ENCODE assay signal across 8 mouse cellular contexts in the genomic region with DNA sequence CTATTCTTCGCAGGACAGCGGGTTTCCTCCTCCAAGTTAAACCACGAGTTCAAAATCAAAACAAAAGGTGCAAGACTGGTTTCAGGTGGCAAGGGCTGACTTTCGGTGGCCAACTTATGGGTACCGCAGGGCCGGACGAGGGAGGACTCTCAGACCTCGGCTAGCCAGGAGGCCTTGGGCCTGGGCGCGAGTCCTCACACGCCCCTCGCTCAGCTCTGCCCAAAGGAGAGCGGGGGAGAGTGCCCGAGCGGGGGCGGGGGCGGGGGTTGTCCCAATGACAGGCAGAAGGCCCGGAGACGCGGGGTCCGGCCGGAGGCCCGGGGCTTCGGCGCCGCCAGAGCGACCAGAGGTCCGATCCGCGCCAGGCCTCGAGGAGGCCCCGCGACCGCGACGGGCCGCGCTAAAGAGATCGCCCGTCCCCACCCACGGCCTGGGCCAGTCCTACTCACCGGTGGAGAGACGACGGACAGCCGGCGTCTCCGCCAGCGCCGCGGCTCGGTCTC. TPM values are rescaled to one million over a fixed set of nuclear protein-coding genes. Genes with fewer than 3 reads are reported as not detected.
DNase-seq lines count a peak whose midpoint lies in the region; ATAC-seq lines count a peak whose summit lies in the region.

No protein-coding gene starts in this region.

- H3K4me2 ChIP-seq in kidney, embryonic 16.5 days (replicated peaks; ENCODE audit: low read depth, low read length), result peak overlapping the region; percentile 67
- peak overlapping the region; percentile 82 for H3K4me2 ChIP-seq in embryonic facial prominence, embryonic 15.5 days (replicated peaks)
- peak overlapping the region; percentile 68 for H3K4me2 ChIP-seq in intestine, embryonic 14.5 days (ENCODE audit: low read length)

- H3K27ac ChIP-seq in kidney, embryonic 16.5 days (ENCODE audit: low read length), result peak overlapping the region; percentile 81
- peak overlapping the region; percentile 82 for H3K27ac ChIP-seq in embryonic facial prominence, embryonic 15.5 days (replicated peaks)
- peak overlapping the region; percentile 73 for H3K27ac ChIP-seq in intestine, embryonic 14.5 days (ENCODE audit: low read depth)

- under 1% methylated on average over 23 of the region's 51 CpGs for WGBS in kidney, embryonic 16.5 days
- under 1% methylated on average over 45 of the region's 51 CpGs for WGBS in embryonic facial prominence, embryonic 15.5 days
- WGBS in intestine, embryonic 14.5 days, result under 1% methylated on average over 49 of the region's 51 CpGs

- H3K4me1 ChIP-seq in kidney, embryonic 16.5 days (ENCODE audit: insufficient read depth, low read length), result peaks cover 26% of the 10 kb centered on the region
- peaks cover 10% of the 10 kb centered on the region for H3K4me1 ChIP-seq in embryonic facial prominence, embryonic 15.5 days
- H3K4me1 ChIP-seq in intestine, embryonic 14.5 days (replicated peaks; ENCODE audit: control insufficient read depth, insufficient read depth, low read length), result peaks cover 18% of the 10 kb centered on the region

- H3K36me3 ChIP-seq in kidney, embryonic 16.5 days (ENCODE audit: insufficient read depth, low read length), result no peaks in the 10 kb centered on the region
- no peaks in the 10 kb centered on the region for H3K36me3 ChIP-seq in embryonic facial prominence, embryonic 15.5 days
- no peaks in the 10 kb centered on the region for H3K36me3 ChIP-seq in intestine, embryonic 14.5 days (ENCODE audit: control insufficient read depth, insufficient read depth, low read length)

- ATAC-seq in kidney, embryonic 16.5 days (ENCODE audit: low FRiP score, low TSS enrichment), result peak; percentile 91
- ATAC-seq in embryonic facial prominence, embryonic 15.5 days (ENCODE audit: insufficient number of reproducible peaks, low FRiP score, low TSS enrichment, low read depth), result peak; percentile 85
- ATAC-seq in intestine, embryonic 14.5 days (replicated peaks; ENCODE audit: low FRiP score, low TSS enrichment, low read depth), result peak; percentile 88

- H3K9me3 ChIP-seq in kidney, embryonic 16.5 days (ENCODE audit: low read length), result no peaks in the 10 kb centered on the region
- no peaks in the 10 kb centered on the region for H3K9me3 ChIP-seq in embryonic facial prominence, embryonic 15.5 days (replicated peaks)
- no peaks in the 10 kb centered on the region for H3K9me3 ChIP-seq in intestine, embryonic 14.5 days (ENCODE audit: control insufficient read depth, low read length)

- H3K27me3 ChIP-seq in kidney, embryonic 16.5 days (ENCODE audit: insufficient read depth, low read length), result no peaks in the 10 kb centered on the region
- H3K27me3 ChIP-seq in embryonic facial prominence, embryonic 15.5 days, result no peaks in the 10 kb centered on the region
- 0 out of 2 replicates have a peak, but pooled peaks cover 2% of the 10 kb centered on the region for H3K27me3 ChIP-seq in intestine, embryonic 14.5 days (replicated peaks; ENCODE audit: control insufficient read depth, insufficient read depth, low read length)

- peak overlapping the region; percentile 87 for H3K4me3 ChIP-seq in kidney, embryonic 16.5 days (ENCODE audit: low read length)
- H3K4me3 ChIP-seq in embryonic facial prominence, embryonic 15.5 days (replicated peaks), result peak overlapping the region; percentile 91
- peak overlapping the region; percentile 71 for H3K4me3 ChIP-seq in intestine, embryonic 14.5 days (ENCODE audit: low read depth, low read length)

- no peak for DNase-seq in kidney, adult 9 months
- peak; percentile 72 for DNase-seq in Muller cell, postnatal 12 days (ENCODE audit: inconsistent ontology term)
- peak; percentile 80 for DNase-seq in intestine, embryonic 14.5 days (ENCODE audit: low spot score)
- DNase-seq in mesoderm, embryonic 11.5 days (ENCODE audit: low read depth, low spot score), result peak; percentile 48
- peak; percentile 80 for DNase-seq in testis, postnatal 14 days (ENCODE audit: low spot score)
- no peak for DNase-seq in urinary bladder, postnatal 10 days (ENCODE audit: low spot score)

- peak overlapping the region; percentile 94 for H3K9ac ChIP-seq in kidney, embryonic 16.5 days (replicated peaks; ENCODE audit: low read length)
- peak overlapping the region; percentile 85 for H3K9ac ChIP-seq in embryonic facial prominence, embryonic 15.5 days
- H3K9ac ChIP-seq in intestine, embryonic 14.5 days (ENCODE audit: low read length), result peak overlapping the region; percentile 88

RNA-seq across cellular contexts. Expression of a gene that starts 0.4 kb away (rescaled TPM):
- 10.6 and 20.6 TPM in 2 replicates for polyA plus RNA-seq in kidney, embryonic 16.5 days (2015; fragmentation: Nextera tagmentation; extraction: Ambion mirVana)
- polyA plus RNA-seq in embryonic facial prominence, embryonic 15.5 days (2015; fragmentation: Nextera tagmentation; extraction: Ambion mirVana), result 13.6 and 16.9 TPM in 2 replicates
- polyA plus RNA-seq in intestine, embryonic 14.5 days (2014; fragmentation: Nextera tagmentation; extraction: Ambion mirVana), result 11.8 and 14.6 TPM in 2 replicates

RNA-seq across cellular contexts. Expression of a gene that starts 15.0 kb away (rescaled TPM):
- 58.2 and 59.7 TPM in 2 replicates for polyA plus RNA-seq in kidney, embryonic 16.5 days (2015; fragmentation: Nextera tagmentation; extraction: Ambion mirVana)
- 47.0 and 47.1 TPM in 2 replicates for polyA plus RNA-seq in embryonic facial prominence, embryonic 15.5 days (2015; fragmentation: Nextera tagmentation; extraction: Ambion mirVana)
- polyA plus RNA-seq in intestine, embryonic 14.5 days (2014; fragmentation: Nextera tagmentation; extraction: Ambion mirVana), result 44.1 and 46.8 TPM in 2 replicates

Comparison
In these comparisons a context has a peak if more than half of its experiments do, and no peak if none do; other contexts are left out.
1. DNase-seq: peak in Muller cell, postnatal 12 days (single experiment), intestine, embryonic 14.5 days (single experiment), mesoderm, embryonic 11.5 days (single experiment) and testis, postnatal 14 days (single experiment); none in kidney, adult 9 months (single experiment) and urinary bladder, postnatal 10 days (single experiment).
2. Peak in every context shown above with its lines, with median percentiles within 50 percentile points of each other: ATAC-seq, H3K27ac ChIP-seq, H3K4me2 ChIP-seq, H3K4me3 ChIP-seq and H3K9ac ChIP-seq.